Mouse (Mus musculus): Measurements from ENCODE around the gene Prss37.

The Prss37 gene

DNA sequence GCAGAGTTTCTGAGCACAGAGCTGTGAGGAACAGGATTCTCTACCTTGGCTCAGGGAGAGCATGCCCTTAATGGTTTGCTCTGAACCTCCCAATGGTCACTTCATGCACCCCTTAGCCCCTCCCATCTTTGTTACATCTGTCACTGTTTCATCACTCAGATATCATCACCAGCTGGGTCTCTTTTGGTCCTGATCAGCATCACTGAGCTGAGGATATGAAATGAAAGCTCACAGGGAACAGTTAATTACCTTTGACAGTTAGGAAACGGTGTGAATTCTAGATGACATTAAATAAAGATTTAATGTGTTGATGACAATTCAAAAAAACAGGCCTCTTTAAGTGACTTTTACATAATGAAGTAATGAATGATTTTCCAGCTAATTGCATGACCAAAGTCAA is at the start of gene Prss37:
Gene Prss37 (minus strand): TSS at position 101 of the 400 bp plus-strand sequence.
- DNase-seq (ENCODE audit: low spot score in 2 of 2): no peak

DNA sequence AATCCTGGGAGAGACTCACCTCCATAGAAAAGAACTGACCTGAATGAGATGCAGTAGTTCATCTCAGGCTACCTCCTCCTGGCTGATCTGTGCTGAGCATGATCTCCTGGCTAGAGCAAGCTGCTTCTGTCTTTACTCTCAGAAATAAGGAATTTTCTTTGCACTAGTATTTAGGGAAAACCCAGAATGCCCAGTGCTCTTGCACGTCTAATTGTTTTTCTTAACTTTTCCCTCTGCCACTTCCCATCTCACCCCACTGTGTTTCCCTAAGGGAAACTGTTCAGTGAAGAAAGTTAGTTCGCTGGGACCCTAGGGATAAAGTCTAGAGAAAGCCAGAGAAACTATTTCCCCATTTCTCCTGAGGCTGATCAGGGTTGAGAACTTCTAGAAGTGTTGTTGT is 35.6 kb upstream of the Prss37 start, which contains the start of gene Olfr461:
Gene Olfr461 (minus strand): TSS at position 101 of the 400 bp plus-strand sequence.
- no peak for DNase-seq (ENCODE audit: low spot score in 2 of 2)

DNA sequence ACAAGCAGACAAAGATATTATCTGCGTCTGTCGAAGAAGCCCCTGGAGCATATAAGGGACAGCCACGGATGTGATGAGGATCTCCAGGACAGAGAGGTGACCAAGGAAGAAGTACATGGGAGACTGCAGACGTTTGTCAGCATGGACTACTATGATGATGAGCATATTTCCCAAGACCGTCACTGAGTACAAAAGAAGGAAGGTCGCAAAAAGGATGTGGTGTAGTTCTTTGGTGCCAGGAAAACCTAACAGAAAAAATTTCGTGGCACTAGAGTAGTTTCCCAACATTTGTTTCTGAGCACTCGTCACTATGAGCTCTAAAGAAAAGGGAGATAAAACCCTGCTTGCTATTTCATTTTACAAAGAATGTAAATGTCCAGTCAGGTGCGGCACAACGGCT is 25.4 kb upstream of the Prss37 start:
- no peak for DNase-seq (ENCODE audit: low spot score in 2 of 2)

DNA sequence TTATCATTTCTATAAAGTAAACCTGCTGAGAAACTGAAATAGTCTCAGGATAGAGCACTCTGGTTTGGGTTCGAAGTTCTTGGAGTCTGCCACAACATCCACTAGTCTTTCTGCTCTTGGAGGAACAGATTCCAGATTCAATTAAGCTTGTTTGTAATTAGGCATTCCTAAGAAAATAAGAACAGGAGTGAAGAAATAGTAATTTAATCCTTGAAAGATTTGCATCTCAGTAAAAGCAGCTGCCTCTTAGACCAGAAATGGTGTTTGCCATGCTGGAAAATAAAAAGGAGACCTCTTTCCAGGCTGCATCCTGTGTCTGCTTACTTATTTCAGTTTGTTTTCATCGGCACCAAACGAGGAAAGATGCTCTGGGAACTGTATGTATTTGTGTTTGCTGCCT is 26.1 kb downstream of the Prss37 start, which contains the start of gene Tas2r108:
Gene Tas2r108 (plus strand): TSS at position 301 of the 400 bp plus-strand sequence.
- no peak for DNase-seq (ENCODE audit: low spot score in 2 of 2)

DNA sequence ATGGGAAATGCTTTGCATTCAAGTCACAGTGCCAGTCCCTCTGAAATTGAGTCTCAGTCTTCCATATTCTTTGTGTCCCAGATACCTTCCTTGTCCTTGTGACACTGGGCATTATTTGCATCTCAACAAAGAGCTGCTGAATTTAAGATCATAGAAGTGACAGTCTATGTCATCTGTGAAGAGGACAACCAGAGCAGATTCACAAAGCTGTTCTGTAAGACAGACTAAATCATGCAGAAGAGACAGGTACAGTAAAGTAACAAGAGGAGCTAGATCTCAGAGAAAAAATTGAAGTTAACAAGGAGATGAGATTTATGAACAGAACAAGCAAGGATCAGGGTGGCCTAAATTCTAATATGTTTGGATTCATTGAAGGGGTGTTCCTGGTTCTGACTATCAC is 28.4 kb downstream of the Prss37 start, which contains the start of gene Tas2r137:
Gene Tas2r137 (plus strand): TSS at position 301 of the 400 bp plus-strand sequence.
- no peak for DNase-seq (ENCODE audit: low spot score in 2 of 2)

DNA sequence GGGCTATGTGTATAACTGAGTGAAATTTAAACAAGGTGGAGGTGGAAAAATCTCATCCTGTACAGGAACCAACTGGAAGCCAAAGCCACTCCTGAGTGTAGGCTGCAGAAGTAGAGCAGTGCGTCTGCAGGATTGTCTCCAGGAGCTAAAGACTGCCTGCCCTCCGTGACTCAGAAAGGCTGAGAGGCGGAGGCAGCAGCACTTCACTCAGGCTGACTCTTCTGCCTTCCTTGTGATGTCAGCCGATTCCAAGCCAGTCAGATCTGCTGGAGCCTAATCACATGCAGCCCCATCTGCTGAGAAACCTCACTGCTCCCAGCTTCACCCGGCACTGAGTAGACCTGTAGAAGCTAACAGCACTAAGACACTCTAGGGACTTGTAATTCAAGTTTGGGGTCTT is 37.0 kb downstream of the Prss37 start:
- DNase-seq (ENCODE audit: low spot score in 2 of 2): no peak

DNA sequence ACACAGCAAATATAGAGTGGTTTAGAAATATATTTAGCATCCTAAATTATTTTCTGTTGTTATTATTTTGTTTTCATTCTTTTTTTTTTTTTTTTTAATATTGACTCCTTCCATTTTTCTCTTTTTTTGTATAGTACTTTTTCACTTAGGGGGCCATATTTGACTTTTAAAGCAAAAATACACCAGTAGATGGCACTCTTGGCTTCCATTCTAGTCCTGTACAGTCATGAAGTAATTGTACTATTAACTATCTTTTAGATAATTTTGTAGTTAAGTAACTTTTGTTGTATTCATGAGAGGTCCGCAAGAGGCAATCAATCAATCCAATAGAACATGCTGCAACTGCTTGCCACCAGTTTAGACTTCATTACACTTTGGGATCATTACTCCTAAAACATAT is 39.6 kb downstream of the Prss37 start:
- DNase-seq (ENCODE audit: low spot score in 2 of 2): no peak

DNA sequence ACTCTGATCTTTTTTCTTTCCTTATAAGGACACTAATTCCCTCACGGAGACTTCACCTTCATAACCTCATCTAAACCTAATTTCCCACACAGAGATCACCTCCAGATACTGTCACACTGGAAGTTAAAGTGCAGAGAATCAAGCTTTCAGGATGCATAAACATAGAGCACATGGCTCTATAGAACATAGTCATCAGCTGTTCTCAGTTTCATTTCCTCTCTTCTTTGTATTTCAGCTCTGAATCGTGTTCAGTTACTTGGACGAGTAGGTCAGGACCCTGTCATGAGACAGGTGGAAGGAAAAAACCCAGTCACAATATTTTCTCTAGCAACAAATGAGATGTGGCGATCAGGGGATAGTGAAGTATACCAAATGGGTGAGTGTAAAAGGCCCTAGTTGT is 43.2 kb downstream of the Prss37 start:
- DNase-seq (ENCODE audit: low spot score in 2 of 2): no peak

DNA sequence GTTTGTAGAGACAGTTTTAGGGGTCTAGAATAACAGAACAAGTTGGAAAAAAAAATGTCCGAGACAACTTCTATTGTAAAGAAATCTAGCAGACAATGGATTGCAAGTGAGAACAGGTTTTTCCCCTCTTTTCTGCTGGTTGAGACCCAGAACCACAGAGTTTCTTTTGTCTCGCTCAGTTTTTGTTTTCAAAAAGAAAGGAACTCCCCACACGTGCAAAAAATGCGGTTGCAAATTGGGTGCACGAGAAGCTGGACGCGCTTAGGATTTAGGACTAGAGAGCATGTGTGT is 47.6 kb downstream of the Prss37 start:
- DNase-seq (ENCODE audit: low spot score in 2 of 2): no peak

DNA sequence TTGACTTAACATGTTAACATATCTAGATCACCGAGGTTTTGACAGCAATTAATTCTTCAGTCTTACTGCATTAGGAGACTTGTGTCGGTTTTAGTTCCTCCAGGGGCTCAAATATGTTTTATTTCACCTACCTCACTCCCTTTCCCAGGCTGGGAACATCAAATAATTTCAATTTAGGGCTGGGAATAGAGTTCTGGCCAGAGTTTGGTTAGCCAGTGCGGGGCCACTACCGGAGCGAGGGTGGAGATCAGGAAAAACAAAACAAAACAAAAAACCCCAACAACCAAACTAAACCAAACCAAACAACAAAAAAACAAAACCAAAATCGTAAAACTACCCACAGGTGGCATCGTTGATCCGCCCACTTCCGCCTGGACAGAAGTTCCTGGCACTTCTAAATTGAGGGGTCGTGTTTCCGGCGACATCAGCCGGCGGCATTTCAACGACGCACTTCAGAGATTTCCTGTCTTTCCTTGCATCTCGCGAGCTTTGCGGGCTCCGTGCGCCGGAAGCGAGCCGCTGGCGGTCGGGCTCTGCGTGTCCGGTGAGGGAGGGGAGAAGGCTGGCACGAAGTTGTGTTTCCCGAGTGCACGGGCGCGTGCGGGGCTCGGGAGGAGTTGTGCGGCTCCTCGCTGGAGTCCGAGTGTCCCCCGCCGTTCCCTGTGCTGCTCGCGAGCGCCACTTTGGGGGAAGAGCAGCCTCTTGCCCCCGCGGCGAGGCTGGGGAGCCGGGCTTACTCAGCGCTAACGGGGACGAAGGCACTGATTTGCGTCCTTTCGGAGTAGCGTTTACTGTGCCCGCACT is 48.2 kb downstream of the Prss37 start, which contains the start of gene Ssbp1:
Gene Ssbp1 (plus strand): TSS at position 437 of the 804 bp plus-strand sequence.
- DNase-seq (ENCODE audit: low spot score in 2 of 2): peak; percentile 88 to 91

DNA sequence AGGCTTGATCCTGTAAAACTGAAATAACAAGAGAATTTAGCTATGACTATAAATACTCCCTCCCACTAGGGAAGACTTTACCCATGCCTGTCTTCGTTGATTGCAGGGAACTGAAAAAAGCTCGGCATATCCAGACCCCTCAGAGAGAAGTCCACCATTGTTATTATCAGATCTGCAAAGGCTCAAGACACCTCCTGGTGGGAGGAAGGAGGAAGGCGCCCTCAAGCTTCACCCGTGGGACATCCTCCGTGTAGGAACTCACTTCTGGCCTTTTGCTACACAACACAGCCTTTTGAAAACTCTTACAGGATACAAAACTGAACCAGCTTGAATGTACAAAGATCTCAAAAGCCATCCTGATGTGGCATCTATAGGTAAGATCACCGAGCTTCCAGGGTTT is 53.6 kb downstream of the Prss37 start:
- no peak for DNase-seq (ENCODE audit: low spot score in 2 of 2)

Data from urinary bladder, postnatal 4 days (tissue).